Mouse (Mus musculus) stomach, embryonic 14.5 days (tissue): Measurements from ENCODE around the gene Ppih. TPM values are rescaled to one million over a fixed set of nuclear protein-coding genes. Genes with fewer than 3 reads are reported as not detected.

Experiments used
- ATAC-seq: fragments of 200-750 bp; cut with Nextera tagmentation; 2 replicates; pipeline ENCODE4 v1.8.0; 2017; ENCODE audit warnings: low read depth, moderate TSS enrichment; ENCODE audit not compliant: insufficient number of reproducible peaks, insufficient read depth, low FRiP score
- H3K27ac ChIP-seq: fragments of 300-500 bp; sonication (generic); 2 replicates; pipeline ENCODE4 v1.5.1; 2014; ENCODE audit warnings: mild to moderate bottlenecking, low read length, moderate library complexity, mixed read lengths
- H3K27me3 ChIP-seq: fragments of 300-500 bp; sonication (generic); 2 replicates; pipeline ENCODE4 v1.6.1; 2014; ENCODE audit warnings: low read length, control low read depth, mixed read lengths; ENCODE audit not compliant: control insufficient read depth, insufficient read depth
- H3K36me3 ChIP-seq: fragments of 300-500 bp; sonication (generic); 2 replicates; pipeline ENCODE4 v1.6.1; 2014; ENCODE audit warnings: mild to moderate bottlenecking, control low read depth, low read length, moderate library complexity, mixed read lengths; ENCODE audit not compliant: control insufficient read depth, insufficient read depth
- H3K4me1 ChIP-seq: fragments of 300-500 bp; sonication (generic); 2 replicates; pipeline ENCODE4 v1.6.1; 2014; ENCODE audit warnings: low read length, control low read depth, mixed read lengths; ENCODE audit not compliant: control insufficient read depth, insufficient read depth
- H3K4me2 ChIP-seq: fragments of 300-500 bp; sonication (generic); replicated peaks from 2 replicates; pipeline ENCODE4 v1.6.1; 2014; ENCODE audit warnings: low read depth, low read length, control low read depth
- H3K4me3 ChIP-seq: fragments of 300-500 bp; sonication (generic); 2 replicates; pipeline ENCODE4 v1.5.1; 2014; ENCODE audit warnings: low read depth, low read length, control low read depth
- H3K9ac ChIP-seq: fragments of 300-500 bp; sonication (generic); replicated peaks from 2 replicates; pipeline ENCODE4 v1.6.1; 2014; ENCODE audit warnings: low read depth, mild to moderate bottlenecking, control low read depth, low read length, moderate library complexity, mixed read lengths
- H3K9me3 ChIP-seq: fragments of 300-500 bp; sonication (generic); 2 replicates; pipeline ENCODE4 v1.6.1; 2016; ENCODE audit warnings: low read depth, low read length, control low read depth; ENCODE audit not compliant: control insufficient read depth
- WGBS: fragments of 180-500 bp; shearing (Covaris S2); extraction: QIAGEN DNeasy Blood & Tissue Kit; methylation state at CpG from one replicate; pipeline ENCODE4 v1.1.7; 2014; 5-methylcytosine and 5-hydroxymethylcytosine counted together
- polyA plus RNA-seq: library from polyadenylated mRNA; unstranded; fragments of >200 nt; fragmentation: Nextera tagmentation; extraction: Ambion mirVana; gene quantifications from 2 replicates; pipeline ENCODE4 v1.2.1, GENCODE M21; 2014

Gene Ppih
- polyA plus RNA-seq, 1 experiment from 2014 or later = 93.7 TPM

DNA sequence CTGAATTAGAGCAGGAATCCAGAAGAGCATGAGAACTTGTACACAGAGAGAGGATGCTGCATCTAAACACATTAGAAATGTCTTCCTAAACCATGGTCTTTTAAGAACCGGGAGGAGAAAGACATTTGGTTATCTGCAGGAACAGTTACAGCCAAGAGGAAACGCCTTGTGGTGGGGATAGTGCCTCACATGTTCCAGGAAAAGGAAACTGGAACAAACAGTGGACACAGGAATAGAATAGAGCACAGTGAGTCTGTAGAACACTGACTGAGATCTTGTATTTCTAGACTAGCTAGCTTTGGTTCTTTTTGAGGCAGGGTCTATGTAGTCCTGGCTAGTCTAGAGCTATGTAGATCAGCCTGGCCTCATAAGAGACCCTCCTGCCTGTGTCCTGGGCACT is 45.1 kb downstream of the Ppih start:
- no peaks in the 10 kb centered on the region for H3K9me3 ChIP-seq
- H3K27me3 ChIP-seq = no peaks in the 10 kb centered on the region
- peaks cover 63% of the 10 kb centered on the region for H3K36me3 ChIP-seq
- no peak overlapping the region for H3K27ac ChIP-seq
- H3K4me1 ChIP-seq = no peaks in the 10 kb centered on the region
- ATAC-seq = no peak
- H3K4me3 ChIP-seq = no peak overlapping the region
- no peak overlapping the region for H3K4me2 ChIP-seq
- no peak overlapping the region for H3K9ac ChIP-seq
- WGBS = 83% methylated on average over 2 of the region's 2 CpGs

DNA sequence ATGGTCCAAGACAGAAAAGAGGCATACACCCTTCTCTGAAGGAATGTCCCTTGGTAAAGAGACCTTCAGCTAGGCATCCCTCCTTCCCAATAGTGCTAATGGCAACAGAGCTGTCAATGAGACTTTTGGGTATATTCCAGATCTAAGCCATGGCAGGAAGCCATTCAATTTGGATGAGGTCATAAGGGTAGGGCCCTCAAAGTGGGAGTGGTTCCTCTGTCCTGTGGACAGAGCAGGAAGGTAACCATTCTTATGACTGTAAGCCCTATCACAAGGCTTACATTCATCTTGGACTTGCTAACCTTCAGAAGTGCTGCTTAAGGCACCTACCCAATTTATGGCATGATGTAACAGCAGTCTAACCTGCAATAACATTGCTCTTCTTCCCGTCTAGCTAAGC is 45.7 kb downstream of the Ppih start:
- H3K9me3 ChIP-seq = no peaks in the 10 kb centered on the region
- H3K4me2 ChIP-seq = no peak overlapping the region
- no peaks in the 10 kb centered on the region for H3K27me3 ChIP-seq
- H3K27ac ChIP-seq = no peak overlapping the region
- WGBS = 80% methylated on average over 1 of the region's 1 CpGs
- peaks cover 58% of the 10 kb centered on the region for H3K36me3 ChIP-seq
- no peak overlapping the region for H3K4me3 ChIP-seq
- no peaks in the 10 kb centered on the region for H3K4me1 ChIP-seq
- ATAC-seq = no peak
- H3K9ac ChIP-seq = no peak overlapping the region

DNA sequence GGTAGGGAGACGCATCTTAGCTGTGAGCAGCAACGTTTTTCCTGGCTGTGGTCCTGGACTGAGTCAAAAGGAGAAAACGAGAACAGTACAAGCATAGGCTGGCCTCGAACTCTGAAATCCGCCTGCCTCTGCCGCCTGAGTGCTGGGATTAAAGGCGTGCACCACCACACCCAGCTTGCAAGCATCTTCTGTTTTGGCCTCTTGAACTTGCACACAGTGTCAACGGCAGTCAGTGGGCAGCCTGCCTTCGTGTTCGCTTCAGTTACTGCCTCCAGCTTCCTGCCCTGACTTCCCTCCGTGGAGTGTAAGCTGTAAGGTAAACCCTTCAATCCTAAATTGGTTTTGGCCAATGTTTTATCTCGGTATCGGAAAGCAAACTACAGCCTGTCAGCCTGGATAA is 53.7 kb downstream of the Ppih start:
- H3K27ac ChIP-seq = no peak overlapping the region
- no peak for ATAC-seq
- H3K4me2 ChIP-seq = no peak overlapping the region
- WGBS = 70% methylated on average over 13 of the region's 13 CpGs
- peaks cover 3% of the 10 kb centered on the region; the same call in 1 of the 2 replicates for H3K36me3 ChIP-seq
- H3K4me1 ChIP-seq = no peaks in the 10 kb centered on the region
- no peaks in the 10 kb centered on the region for H3K9me3 ChIP-seq
- H3K4me3 ChIP-seq = no peak overlapping the region
- no peak overlapping the region for H3K9ac ChIP-seq
- H3K27me3 ChIP-seq = no peaks in the 10 kb centered on the region

DNA sequence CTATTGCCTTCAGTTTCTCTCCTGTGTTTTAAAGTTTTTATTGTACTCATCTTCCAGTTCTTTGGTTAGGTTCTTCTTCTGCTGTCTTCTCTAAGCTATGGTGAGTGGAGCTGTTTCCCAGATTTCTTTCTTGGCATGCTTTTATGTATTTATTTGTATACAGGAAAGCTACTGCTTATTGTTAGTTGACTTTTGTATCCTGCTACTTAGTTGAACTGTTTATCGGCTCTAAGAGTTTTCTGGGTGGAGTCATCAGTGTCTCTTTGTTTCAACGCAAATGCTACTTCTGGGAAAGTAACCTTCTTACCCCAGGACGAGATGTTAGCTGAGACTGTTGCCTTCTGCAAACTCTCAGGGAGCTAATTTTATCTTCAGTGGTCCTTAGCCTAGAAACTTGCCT is 56.9 kb downstream of the Ppih start:
- H3K4me2 ChIP-seq = no peak overlapping the region
- WGBS = 62% methylated on average over 3 of the region's 3 CpGs
- H3K36me3 ChIP-seq = no peaks in the 10 kb centered on the region
- no peak overlapping the region for H3K27ac ChIP-seq
- no peaks in the 10 kb centered on the region for H3K9me3 ChIP-seq
- no peak overlapping the region for H3K4me3 ChIP-seq
- H3K9ac ChIP-seq = no peak overlapping the region
- ATAC-seq = no peak
- no peaks in the 10 kb centered on the region for H3K4me1 ChIP-seq
- H3K27me3 ChIP-seq = no peaks in the 10 kb centered on the region

DNA sequence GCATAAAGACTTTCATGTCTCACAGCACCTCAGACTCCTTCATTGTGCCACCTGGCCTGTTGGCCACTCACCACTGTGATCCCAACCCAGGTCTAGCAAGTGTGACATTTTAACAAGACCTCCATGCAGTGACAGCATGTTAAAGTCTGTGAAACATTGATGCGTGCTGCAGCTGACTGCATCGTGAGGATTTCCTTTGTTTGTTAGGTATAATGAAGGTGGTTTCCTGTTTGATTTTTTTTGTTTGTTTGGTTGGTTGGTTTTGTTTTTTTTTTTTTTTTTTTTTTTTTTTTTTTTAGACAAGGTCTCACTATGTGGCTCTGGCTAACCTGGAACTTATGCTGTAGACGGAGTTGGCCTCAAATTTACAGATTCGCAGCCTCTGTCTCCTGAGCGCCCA is 57.9 kb downstream of the Ppih start:
- Histone ChIP-seq H3K9ac (no peak overlapping the region), H3K36me3 (no peaks in the 10 kb centered on the region), H3K27me3 (no peaks in the 10 kb centered on the region), H3K9me3 (no peaks in the 10 kb centered on the region), H3K4me1 (no peaks in the 10 kb centered on the region), H3K27ac (no peak overlapping the region), H3K4me2 (no peak overlapping the region), H3K4me3 (no peak overlapping the region)
- no peak for ATAC-seq
- 77% methylated on average over 5 of the region's 5 CpGs for WGBS

DNA sequence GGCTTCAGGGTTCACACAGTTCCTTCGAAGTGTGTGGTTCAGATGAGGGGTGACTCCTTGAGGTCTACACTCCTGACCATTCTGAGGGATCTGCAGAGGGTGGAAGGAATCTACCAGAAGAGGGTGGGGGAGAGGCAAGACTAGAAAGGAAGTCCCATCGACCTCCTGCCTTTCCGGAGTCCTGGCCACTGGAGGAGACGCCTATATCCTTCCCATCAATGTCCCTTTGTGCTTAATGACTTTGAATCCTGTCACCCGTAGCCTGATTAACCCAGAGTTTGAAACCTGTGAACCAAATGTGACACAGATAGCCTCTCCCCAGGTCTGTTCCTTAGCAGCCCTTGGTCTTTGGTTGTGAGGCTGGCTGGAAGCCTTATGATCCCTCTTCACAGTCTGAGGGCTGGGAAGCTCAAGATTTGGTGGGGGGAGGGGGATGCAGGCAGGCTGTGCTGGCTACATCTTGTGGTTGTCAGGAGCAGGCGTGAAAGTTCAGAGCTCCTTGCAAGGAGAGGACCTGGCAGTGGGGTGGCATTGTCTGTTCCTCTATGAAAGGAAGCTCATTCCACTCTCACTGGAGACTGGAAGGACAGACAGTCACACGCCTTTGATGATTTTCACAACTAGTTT is 59.1 kb downstream of the Ppih start:
- no peak overlapping the region for H3K4me3 ChIP-seq
- no peak for ATAC-seq
- no peaks in the 10 kb centered on the region for H3K36me3 ChIP-seq
- no peak overlapping the region for H3K27ac ChIP-seq
- no peaks in the 10 kb centered on the region for H3K9me3 ChIP-seq
- no peaks in the 10 kb centered on the region for H3K4me1 ChIP-seq
- no peaks in the 10 kb centered on the region for H3K27me3 ChIP-seq
- no peak overlapping the region for H3K4me2 ChIP-seq
- WGBS = 45% methylated on average over 7 of the region's 7 CpGs
- no peak overlapping the region for H3K9ac ChIP-seq

DNA sequence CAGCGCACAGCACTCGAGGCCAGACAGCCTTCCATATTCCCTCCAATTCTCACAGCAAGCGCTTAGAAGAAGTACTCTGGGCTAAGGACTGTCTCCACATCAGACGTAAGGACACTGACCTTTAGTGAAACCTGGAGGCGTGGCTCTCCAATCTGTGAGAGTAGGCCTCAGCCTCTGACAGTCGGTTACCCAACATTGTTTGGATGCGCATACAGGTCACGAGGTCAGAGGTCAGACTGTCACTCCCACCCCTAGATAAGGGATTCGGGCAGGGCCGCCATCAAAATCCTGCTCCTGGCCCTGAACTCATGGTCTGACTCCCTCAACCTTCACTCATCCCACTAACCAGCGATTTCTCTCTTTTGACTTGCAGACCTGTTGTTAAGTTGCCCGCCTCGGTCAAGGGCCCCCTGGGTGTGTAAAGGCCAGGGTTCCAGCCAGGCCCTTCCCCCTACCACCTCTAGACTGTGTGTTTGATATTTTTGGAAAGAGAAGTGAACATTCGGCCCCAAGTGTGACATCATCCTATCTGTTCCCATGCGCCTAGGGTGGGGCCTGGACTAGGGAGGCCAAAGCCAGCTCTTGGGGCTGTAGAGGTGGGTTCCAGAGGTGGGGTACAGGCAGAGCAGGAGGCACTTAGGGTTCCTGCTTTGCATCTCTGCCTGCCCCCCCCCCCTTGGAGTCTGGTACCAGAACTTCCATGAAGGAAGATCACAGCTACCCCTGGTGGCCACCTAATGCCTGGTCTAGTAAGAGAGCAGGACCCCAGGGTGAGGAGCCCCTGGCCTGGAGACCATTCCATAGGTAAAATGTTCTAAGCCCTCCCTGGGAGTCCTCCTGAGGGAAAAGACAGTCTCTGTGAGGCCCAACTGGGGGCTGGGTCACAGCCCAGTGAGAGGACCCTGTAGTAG is 60.7 kb downstream of the Ppih start:
- no peak overlapping the region for H3K27ac ChIP-seq
- no peaks in the 10 kb centered on the region for H3K4me1 ChIP-seq
- H3K4me2 ChIP-seq = no peak overlapping the region
- H3K4me3 ChIP-seq = no peak overlapping the region
- no peak for ATAC-seq
- H3K9ac ChIP-seq = no peak overlapping the region
- H3K27me3 ChIP-seq = no peaks in the 10 kb centered on the region
- no peaks in the 10 kb centered on the region for H3K9me3 ChIP-seq
- WGBS = 75% methylated on average over 15 of the region's 15 CpGs
- H3K36me3 ChIP-seq = no peaks in the 10 kb centered on the region

DNA sequence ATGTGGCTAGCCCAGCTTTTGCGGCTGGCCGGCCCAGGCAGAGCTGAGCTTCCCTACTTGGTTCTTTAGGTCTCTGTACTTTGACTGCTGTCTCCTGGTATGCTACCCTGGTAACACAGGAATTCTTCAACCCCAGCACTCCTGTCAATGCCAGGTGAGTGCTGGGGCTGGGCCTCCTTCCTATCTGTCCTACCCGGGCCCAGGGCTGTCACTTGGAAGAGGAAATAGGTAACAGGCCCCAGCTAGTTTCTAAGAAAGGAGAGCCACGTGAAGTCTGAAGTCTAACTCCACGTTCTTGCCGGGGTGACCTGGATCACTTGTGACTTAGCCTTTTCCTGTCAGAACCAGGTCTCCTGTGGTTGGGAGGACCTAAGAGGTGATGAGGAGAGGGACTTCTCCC is 63.3 kb downstream of the Ppih start:
- Histone ChIP-seq H3K27me3 (no peaks in the 10 kb centered on the region), H3K4me3 (no peak overlapping the region), H3K27ac (no peak overlapping the region), H3K9ac (no peak overlapping the region), H3K4me1 (no peaks in the 10 kb centered on the region), H3K9me3 (no peaks in the 10 kb centered on the region), H3K36me3 (no peaks in the 10 kb centered on the region), H3K4me2 (no peak overlapping the region)
- WGBS = 62% methylated on average over 6 of the region's 6 CpGs
- ATAC-seq = no peak
